18 mouse cellular contexts compared by ENCODE assay signal in the genomic region with DNA sequence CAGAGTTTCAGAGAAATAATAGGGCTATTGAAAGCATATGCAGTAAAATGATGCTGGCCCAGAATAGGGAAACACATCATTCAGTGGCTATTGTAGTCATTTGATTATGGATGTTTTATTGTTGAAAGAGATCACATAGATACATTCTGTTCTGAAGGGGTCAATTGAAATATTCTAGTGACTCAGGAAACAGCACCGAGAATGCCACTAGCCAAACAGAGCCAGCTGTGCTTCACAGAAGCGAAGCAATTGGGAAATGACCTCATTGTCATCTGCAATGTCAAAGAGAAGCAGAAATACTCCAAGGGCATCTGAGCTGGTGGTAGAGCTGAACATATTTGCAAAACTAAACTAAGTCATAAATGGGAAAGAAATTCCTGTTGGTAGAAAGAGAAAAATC.
DNase-seq lines count a peak whose midpoint lies in the region; ATAC-seq and TF ChIP-seq lines count a peak whose summit lies in the region.
"Had no signal": no experiment of that assay in that cellular context is flagged by ENCODE, and none has a peak within 500 bp of the region (broad histone marks: within the 10 kb centered on the region; RNA-seq: fewer than 3 reads in every experiment).

No protein-coding gene starts in this region.

- DNase-seq in adrenal gland, adult 2 months = peak; percentile 12
- DNase-seq in adrenal gland, postnatal 10 days = no peak
- DNase-seq in midbrain, postnatal 0 days (ENCODE audit: low spot score) = peak; percentile 15
- DNase-seq in lung, postnatal 36 days = no peak
- DNase-seq: adrenal gland, adult 8-10 months; B cell, adult 2 months; cerebellum, adult 11-12 months; cerebellum, adult 2 months; cerebellum, adult 9-10 months; cerebellum, postnatal 10 days; cerebellum, postnatal 25 days; forebrain, postnatal 0 days had no signal

- WGBS in midbrain, postnatal 0 days = 57% methylated on average over 2 of the region's 2 CpGs
- 50% methylated on average over 2 of the region's 2 CpGs for WGBS in midbrain, embryonic 16.5 days

- no peak overlapping the region for H3K4me2 ChIP-seq in midbrain, postnatal 0 days (ENCODE audit: low read depth, low read length, poor library complexity, severe bottlenecking)
- no peak overlapping the region for H3K4me2 ChIP-seq in midbrain, embryonic 16.5 days (ENCODE audit: low read length)
- H3K4me2 ChIP-seq: embryonic facial prominence, embryonic 12.5 days; forebrain, embryonic 13.5 days; forebrain, embryonic 15.5 days had no signal

- H3K27me3 ChIP-seq in midbrain, postnatal 0 days (ENCODE audit: insufficient read depth, low read length) = no peaks in the 10 kb centered on the region
- no peaks in the 10 kb centered on the region for H3K27me3 ChIP-seq in midbrain, embryonic 16.5 days (ENCODE audit: control insufficient read depth, insufficient read depth, low read depth, low read length)
- H3K27me3 ChIP-seq: embryonic facial prominence, embryonic 12.5 days; forebrain, embryonic 13.5 days; forebrain, embryonic 15.5 days had no signal

- no peak for TF ChIP-seq CTCF in midbrain, postnatal 0 days (IDR thresholded peaks at IDR 0.05)

- no peaks in the 10 kb centered on the region for H3K9me3 ChIP-seq in midbrain, postnatal 0 days (ENCODE audit: low read length)
- H3K9me3 ChIP-seq in midbrain, embryonic 16.5 days (replicated peaks; ENCODE audit: control insufficient read depth, low read length, poor library complexity, severe bottlenecking) = 0 out of 2 replicates have a peak, but pooled peaks cover under 1% of the 10 kb centered on the region
- H3K9me3 ChIP-seq: embryonic facial prominence, embryonic 10.5 days; forebrain, embryonic 13.5 days; forebrain, embryonic 15.5 days had no signal

- no peaks in the 10 kb centered on the region for H3K36me3 ChIP-seq in midbrain, postnatal 0 days (ENCODE audit: insufficient read depth, low read length)
- H3K36me3 ChIP-seq in midbrain, embryonic 16.5 days (ENCODE audit: control insufficient read depth, insufficient read depth, low read length) = no peaks in the 10 kb centered on the region
- H3K36me3 ChIP-seq: embryonic facial prominence, embryonic 10.5 days; embryonic facial prominence, embryonic 12.5 days; forebrain, embryonic 15.5 days had no signal

- no peak for ATAC-seq in midbrain, postnatal 0 days (ENCODE audit: low FRiP score)
- no peak for ATAC-seq in midbrain, embryonic 16.5 days
- ATAC-seq: CD4-positive, CD25-positive, alpha-beta regulatory T cell, adult 4 months; forebrain, embryonic 13.5 days; forebrain, embryonic 15.5 days; forebrain, postnatal 0 days had no signal

- no peaks in the 10 kb centered on the region for H3K4me1 ChIP-seq in midbrain, postnatal 0 days (ENCODE audit: insufficient read depth, low read length)
- H3K4me1 ChIP-seq in midbrain, embryonic 16.5 days (ENCODE audit: control insufficient read depth, insufficient read depth, low read length) = no peaks in the 10 kb centered on the region
- H3K4me1 ChIP-seq: embryonic facial prominence, embryonic 10.5 days; embryonic facial prominence, embryonic 12.5 days; forebrain, embryonic 13.5 days; forebrain, embryonic 15.5 days had no signal

- H3K27ac ChIP-seq in midbrain, postnatal 0 days (ENCODE audit: low read depth, low read length) = no peak overlapping the region
- H3K27ac ChIP-seq in midbrain, embryonic 16.5 days (ENCODE audit: low read length) = no peak overlapping the region
- H3K27ac ChIP-seq: embryonic facial prominence, embryonic 10.5 days; embryonic facial prominence, embryonic 12.5 days; forebrain, embryonic 13.5 days; forebrain, embryonic 15.5 days had no signal

- H3K9ac ChIP-seq in midbrain, postnatal 0 days (replicated peaks; ENCODE audit: low read length, poor library complexity, severe bottlenecking) = no peak overlapping the region
- no peak overlapping the region for H3K9ac ChIP-seq in midbrain, embryonic 16.5 days (ENCODE audit: low read depth, low read length)
- H3K9ac ChIP-seq: embryonic facial prominence, embryonic 12.5 days; forebrain, embryonic 13.5 days; forebrain, embryonic 15.5 days; forebrain, postnatal 0 days had no signal

- H3K4me3 ChIP-seq in midbrain, postnatal 0 days (ENCODE audit: low read depth, low read length) = no peak overlapping the region
- no peak overlapping the region for H3K4me3 ChIP-seq in midbrain, embryonic 16.5 days (ENCODE audit: low read depth, low read length)
- H3K4me3 ChIP-seq: embryonic facial prominence, embryonic 10.5 days; embryonic facial prominence, embryonic 12.5 days; forebrain, embryonic 13.5 days; forebrain, embryonic 15.5 days had no signal

Comparison
In these comparisons a context has a peak if more than half of its experiments do, and no peak if none do; other contexts are left out.
1. DNase-seq: peak in adrenal gland, adult 2 months (single experiment) and midbrain, postnatal 0 days (single experiment); none in adrenal gland, postnatal 10 days (single experiment) and lung, postnatal 36 days (single experiment).